Mouse (Mus musculus): Measurements from ENCODE around the gene Kcnq5. TPM values are rescaled to one million over a fixed set of nuclear protein-coding genes. Genes with fewer than 3 reads are reported as not detected.
"Not testable (repeated sequence)": the region's sequence is repeated elsewhere in the genome, so short reads cannot be mapped to it uniquely, and the experiment has no call there.

Kcnq5 gene
- polyA plus RNA-seq, 1 experiment: 0.07 TPM

DNA sequence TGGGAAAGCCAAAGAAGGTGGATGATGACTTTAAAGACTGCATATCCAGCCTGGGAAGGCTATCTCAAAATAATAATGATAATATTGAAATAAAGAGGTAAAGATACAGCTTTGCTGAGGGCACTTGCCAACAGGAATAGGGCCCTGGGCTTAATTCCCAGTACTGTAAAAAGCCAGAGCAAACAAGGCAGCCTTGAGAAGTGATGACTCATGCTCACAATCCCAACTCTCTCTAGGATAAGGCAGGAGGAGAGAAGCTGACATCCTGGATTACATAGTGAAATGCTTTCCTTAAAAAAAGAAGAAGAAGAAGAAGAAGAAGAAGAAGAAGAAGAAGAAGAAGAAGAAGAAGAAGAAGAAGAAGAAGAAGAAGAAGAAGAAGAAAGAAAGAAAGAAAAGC, 359.2 kb downstream of the Kcnq5 start:
- Histone ChIP-seq H3K27me3 (ENCODE audit: control insufficient read depth, insufficient read depth, low read length) (no peaks in the 10 kb centered on the region), H3K36me3 (ENCODE audit: control insufficient read depth, insufficient read depth, low read length) (no peaks in the 10 kb centered on the region), H3K4me3 (ENCODE audit: control insufficient read depth, low read depth, low read length) (no peak overlapping the region), H3K27ac (ENCODE audit: control insufficient read depth, insufficient read depth, low read depth, low read length) (no peak overlapping the region), H3K4me1 (ENCODE audit: control insufficient read depth, insufficient read depth, low read length) (no peaks in the 10 kb centered on the region)
- TF ChIP-seq CTCF (IDR thresholded peaks at IDR 0.05; ENCODE audit: control insufficient read depth, insufficient read depth, insufficient replicate concordance, low read depth, low read length) (no peak), POLR2A (IDR thresholded peaks at IDR 0.05; ENCODE audit: control insufficient read depth, low read depth, low read length) (no peak)

DNA sequence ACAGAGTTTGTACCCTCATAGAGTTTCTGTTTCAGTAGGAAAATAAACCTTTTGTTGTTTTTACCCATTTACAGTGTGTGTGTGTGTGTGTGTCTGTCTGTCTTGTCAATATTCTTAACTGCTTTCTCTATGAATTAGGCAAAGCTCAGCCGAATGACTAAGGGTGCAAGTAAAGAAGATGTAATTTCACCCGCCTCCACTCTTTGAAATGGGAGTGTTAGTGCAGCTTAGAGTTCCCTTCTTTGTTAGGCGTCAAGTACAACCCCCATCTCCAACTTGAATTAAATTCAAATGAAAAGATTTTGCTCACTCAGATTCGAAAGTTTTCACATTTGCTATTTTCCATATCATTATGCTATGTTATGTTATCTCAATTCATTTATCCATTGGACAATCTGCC, 361.1 kb downstream of the Kcnq5 start:
- Histone ChIP-seq H3K4me1 (ENCODE audit: control insufficient read depth, insufficient read depth, low read length) (no peaks in the 10 kb centered on the region), H3K4me3 (ENCODE audit: control insufficient read depth, low read depth, low read length) (no peak overlapping the region), H3K27ac (ENCODE audit: control insufficient read depth, insufficient read depth, low read depth, low read length) (no peak overlapping the region), H3K27me3 (ENCODE audit: control insufficient read depth, insufficient read depth, low read length) (no peaks in the 10 kb centered on the region), H3K36me3 (ENCODE audit: control insufficient read depth, insufficient read depth, low read length) (no peaks in the 10 kb centered on the region)
- no peak for TF ChIP-seq POLR2A (IDR thresholded peaks at IDR 0.05; ENCODE audit: control insufficient read depth, low read depth, low read length)
- TF ChIP-seq CTCF (IDR thresholded peaks at IDR 0.05; ENCODE audit: control insufficient read depth, insufficient read depth, insufficient replicate concordance, low read depth, low read length): no peak

DNA sequence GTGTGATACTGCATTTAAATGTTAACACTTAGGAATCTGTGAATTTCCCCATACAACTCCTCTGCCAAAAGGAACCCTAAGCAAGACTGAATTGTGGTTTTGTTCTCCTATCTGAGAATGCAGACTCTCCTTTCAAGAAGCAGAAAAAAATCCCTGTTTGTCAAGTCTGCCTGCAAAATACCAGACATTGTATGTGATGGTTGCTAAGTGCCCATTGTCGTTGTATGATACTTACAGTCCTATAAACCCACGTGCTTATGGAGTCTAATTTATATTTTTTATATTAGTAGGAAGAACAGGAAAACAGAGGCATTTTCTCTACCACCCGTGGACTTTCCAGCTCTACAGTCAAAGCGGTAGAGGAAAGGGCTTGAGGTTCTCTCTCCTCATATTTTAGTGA, 367.9 kb downstream of the Kcnq5 start:
- TF ChIP-seq CTCF (IDR thresholded peaks at IDR 0.05; ENCODE audit: control insufficient read depth, insufficient read depth, insufficient replicate concordance, low read depth, low read length) (no peak), POLR2A (IDR thresholded peaks at IDR 0.05; ENCODE audit: control insufficient read depth, low read depth, low read length) (no peak)
- no peaks in the 10 kb centered on the region for H3K4me1 ChIP-seq (ENCODE audit: control insufficient read depth, insufficient read depth, low read length)

DNA sequence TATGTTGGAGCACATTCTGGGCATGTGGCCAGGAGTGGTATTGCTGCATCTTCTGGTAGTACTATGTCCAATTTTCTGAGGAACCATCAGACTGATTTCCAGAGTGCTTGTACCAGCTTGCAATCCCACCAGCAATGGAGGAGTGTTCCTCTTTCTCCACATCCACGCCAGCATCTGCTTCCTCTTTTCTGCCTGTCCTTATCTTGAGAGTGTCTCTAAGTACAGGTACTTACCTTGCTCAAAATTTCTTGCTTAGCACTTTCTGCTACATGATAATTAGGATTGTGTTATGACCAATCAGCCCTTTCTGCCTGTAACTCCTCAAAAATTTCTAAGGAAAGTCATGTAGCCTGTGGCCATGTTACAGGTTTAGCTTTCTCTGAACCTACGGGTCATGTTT, 394.3 kb downstream of the Kcnq5 start:
- not testable (repeated sequence) for H3K4me3 ChIP-seq (ENCODE audit: control insufficient read depth, low read depth, low read length); H3K27ac ChIP-seq (ENCODE audit: control insufficient read depth, insufficient read depth, low read depth, low read length); H3K27me3 ChIP-seq (ENCODE audit: control insufficient read depth, insufficient read depth, low read length); H3K36me3 ChIP-seq (ENCODE audit: control insufficient read depth, insufficient read depth, low read length); H3K4me1 ChIP-seq (ENCODE audit: control insufficient read depth, insufficient read depth, low read length)

More for the DNA sequence above, 367.9 kb downstream of the Kcnq5 start:
- H3K27me3 ChIP-seq (ENCODE audit: control insufficient read depth, insufficient read depth, low read length): no peaks in the 10 kb centered on the region
- H3K4me3 ChIP-seq (ENCODE audit: control insufficient read depth, low read depth, low read length): no peak overlapping the region
- H3K27ac ChIP-seq (ENCODE audit: control insufficient read depth, insufficient read depth, low read depth, low read length): no peak overlapping the region
- H3K36me3 ChIP-seq (ENCODE audit: control insufficient read depth, insufficient read depth, low read length): no peaks in the 10 kb centered on the region

DNA sequence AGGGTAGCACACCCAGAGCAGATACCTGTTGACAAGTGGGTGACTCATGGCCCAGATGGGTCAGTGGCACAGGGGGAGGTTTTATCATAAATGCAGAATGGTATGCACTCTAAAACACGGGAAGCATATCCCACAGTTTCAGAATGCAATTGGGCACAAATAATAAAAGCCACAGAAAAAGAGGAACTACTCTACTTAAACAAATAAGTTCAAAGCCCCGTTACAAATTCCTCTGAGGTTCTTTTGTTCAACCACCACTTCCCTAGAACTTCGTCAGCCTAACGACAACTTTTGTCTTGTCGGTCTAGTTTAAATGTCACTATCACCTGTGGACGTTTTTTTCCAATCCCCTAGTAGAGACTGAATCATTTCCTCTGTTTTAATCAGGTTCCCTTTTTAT, 407.1 kb downstream of the Kcnq5 start:
- no peaks in the 10 kb centered on the region for H3K27me3 ChIP-seq (ENCODE audit: control insufficient read depth, insufficient read depth, low read length)
- no peak overlapping the region for H3K4me3 ChIP-seq (ENCODE audit: control insufficient read depth, low read depth, low read length)
- H3K27ac ChIP-seq (ENCODE audit: control insufficient read depth, insufficient read depth, low read depth, low read length): no peak overlapping the region
- TF ChIP-seq POLR2A (IDR thresholded peaks at IDR 0.05; ENCODE audit: control insufficient read depth, low read depth, low read length) (no peak), CTCF (IDR thresholded peaks at IDR 0.05; ENCODE audit: control insufficient read depth, insufficient read depth, insufficient replicate concordance, low read depth, low read length) (no peak)
- no peaks in the 10 kb centered on the region for H3K4me1 ChIP-seq (ENCODE audit: control insufficient read depth, insufficient read depth, low read length)
- no peaks in the 10 kb centered on the region for H3K36me3 ChIP-seq (ENCODE audit: control insufficient read depth, insufficient read depth, low read length)

DNA sequence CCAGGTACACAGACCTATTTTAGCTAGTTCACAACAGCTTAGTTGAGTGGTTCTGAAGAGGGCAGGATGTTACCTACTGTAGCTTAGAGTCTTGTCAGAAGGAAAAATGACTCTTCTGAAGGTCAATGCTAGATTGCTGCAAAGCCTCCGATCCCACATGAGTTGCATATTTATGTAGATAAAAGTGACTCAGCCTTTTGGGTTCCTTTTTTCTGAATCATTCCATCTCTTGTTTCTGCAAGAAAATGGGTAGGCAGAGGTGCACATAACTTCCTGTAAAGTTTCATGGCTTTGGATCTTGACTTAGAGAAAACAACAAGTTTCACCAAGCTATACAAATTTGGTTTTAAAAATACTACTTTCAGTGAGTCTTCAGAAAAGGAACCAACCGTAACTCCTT, 409.0 kb downstream of the Kcnq5 start:
- TF ChIP-seq CTCF (IDR thresholded peaks at IDR 0.05; ENCODE audit: control insufficient read depth, insufficient read depth, insufficient replicate concordance, low read depth, low read length): no peak
- Histone ChIP-seq H3K4me3 (ENCODE audit: control insufficient read depth, low read depth, low read length) (no peak overlapping the region), H3K36me3 (ENCODE audit: control insufficient read depth, insufficient read depth, low read length) (no peaks in the 10 kb centered on the region)

DNA sequence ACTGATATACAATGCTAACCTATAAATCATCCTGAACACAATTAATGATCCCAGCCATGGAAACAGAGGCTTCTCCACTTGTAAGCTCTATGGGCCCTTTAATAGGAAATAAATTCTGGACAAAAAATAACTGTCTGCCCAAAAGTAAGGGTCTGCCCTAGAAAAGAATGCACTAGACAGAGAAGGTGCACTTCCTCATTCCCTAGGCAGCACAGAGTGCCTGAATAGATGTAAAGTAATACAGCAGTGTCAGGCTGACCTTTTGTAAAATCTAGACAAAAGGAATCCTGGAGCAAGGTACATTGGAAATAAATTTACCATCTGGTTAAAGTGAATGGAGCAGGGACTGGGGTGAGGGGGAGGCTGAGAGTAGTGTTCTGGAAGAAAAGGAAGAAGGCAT, 417.8 kb downstream of the Kcnq5 start:
- Histone ChIP-seq H3K36me3 (ENCODE audit: control insufficient read depth, insufficient read depth, low read length) (no peaks in the 10 kb centered on the region), H3K4me3 (ENCODE audit: control insufficient read depth, low read depth, low read length) (no peak overlapping the region), H3K27ac (ENCODE audit: control insufficient read depth, insufficient read depth, low read depth, low read length) (no peak overlapping the region), H3K27me3 (ENCODE audit: control insufficient read depth, insufficient read depth, low read length) (no peaks in the 10 kb centered on the region), H3K4me1 (ENCODE audit: control insufficient read depth, insufficient read depth, low read length) (no peaks in the 10 kb centered on the region)
- TF ChIP-seq CTCF (IDR thresholded peaks at IDR 0.05; ENCODE audit: control insufficient read depth, insufficient read depth, insufficient replicate concordance, low read depth, low read length) (no peak), POLR2A (IDR thresholded peaks at IDR 0.05; ENCODE audit: control insufficient read depth, low read depth, low read length) (no peak)

More for the DNA sequence above, 409.0 kb downstream of the Kcnq5 start:
- H3K4me1 ChIP-seq (ENCODE audit: control insufficient read depth, insufficient read depth, low read length): no peaks in the 10 kb centered on the region
- no peak overlapping the region for H3K27ac ChIP-seq (ENCODE audit: control insufficient read depth, insufficient read depth, low read depth, low read length)
- no peaks in the 10 kb centered on the region for H3K27me3 ChIP-seq (ENCODE audit: control insufficient read depth, insufficient read depth, low read length)

DNA sequence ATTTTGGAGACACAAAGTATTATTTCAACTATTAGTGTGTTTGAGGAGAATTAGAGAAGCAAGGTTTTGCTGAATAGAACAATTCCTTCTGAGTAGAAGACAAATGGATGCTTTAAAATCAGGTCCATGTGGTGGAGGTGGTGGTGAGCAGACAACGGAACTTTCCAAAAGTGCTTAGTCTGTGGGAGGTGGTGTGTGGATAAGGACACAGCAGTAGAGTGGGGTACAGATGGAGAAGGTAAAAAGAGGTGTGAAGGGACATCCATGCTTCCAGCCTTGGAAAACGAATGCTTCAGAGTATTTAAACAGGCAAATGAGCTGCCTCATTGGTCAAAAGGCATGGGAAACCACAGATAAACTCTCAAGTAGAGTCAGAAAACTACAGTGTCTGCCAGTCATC, 422.3 kb downstream of the Kcnq5 start:
- H3K27ac ChIP-seq (ENCODE audit: control insufficient read depth, insufficient read depth, low read depth, low read length): no peak overlapping the region
- TF ChIP-seq POLR2A (IDR thresholded peaks at IDR 0.05; ENCODE audit: control insufficient read depth, low read depth, low read length): no peak
- TF ChIP-seq CTCF (IDR thresholded peaks at IDR 0.05; ENCODE audit: control insufficient read depth, insufficient read depth, insufficient replicate concordance, low read depth, low read length): no peak
- no peaks in the 10 kb centered on the region for H3K27me3 ChIP-seq (ENCODE audit: control insufficient read depth, insufficient read depth, low read length)
- no peaks in the 10 kb centered on the region for H3K36me3 ChIP-seq (ENCODE audit: control insufficient read depth, insufficient read depth, low read length)
- no peaks in the 10 kb centered on the region for H3K4me1 ChIP-seq (ENCODE audit: control insufficient read depth, insufficient read depth, low read length)
- H3K4me3 ChIP-seq (ENCODE audit: control insufficient read depth, low read depth, low read length): no peak overlapping the region
